Mouse (Mus musculus) liver, embryonic 14.5 days (tissue): ENCODE measurements at regions not wholly inside any gene's neighbourhood (a gene's known extent, or its start where the extent isn't known, plus 50 kb on each side); places are given as distances from the start of the nearest gene placed in this dataset.

Experiments used
- CTCF ChIP-seq: IDR thresholded peaks from 2 replicates; pipeline ENCODE4 v1.5.1; 2016; ENCODE audit warnings: antibody characterized with exemption, low read depth, control low read depth
- EP300 ChIP-seq: IDR thresholded peaks from 2 replicates; pipeline ENCODE4 v1.6.1; 2016; ENCODE audit warnings: antibody characterized with exemption, low read depth

DNA sequence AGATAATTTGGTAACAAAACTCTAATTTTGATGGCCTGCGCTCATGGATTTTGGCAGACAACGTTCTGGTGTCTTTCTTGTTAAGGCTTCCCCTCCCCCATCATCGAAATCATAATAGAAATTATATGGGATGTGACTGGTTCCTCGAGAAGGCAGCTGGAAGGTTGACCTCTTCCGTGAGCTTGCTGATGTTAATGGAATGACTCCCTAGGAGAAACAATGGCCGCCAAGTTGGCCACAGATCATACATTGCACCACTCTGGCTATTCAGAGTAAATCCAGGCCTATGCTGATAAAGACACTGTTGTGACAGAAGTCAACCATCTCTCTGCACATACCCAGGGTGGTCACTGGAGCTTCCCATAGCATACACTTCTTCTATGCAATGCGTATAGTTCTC lies 89.7 kb upstream of the Mast4 start:
- TF ChIP-seq CTCF = no peak
- TF ChIP-seq EP300 = no peak
